Mouse (Mus musculus): ENCODE results near the gene Gm7138. TPM values are rescaled to one million over a fixed set of nuclear protein-coding genes. Genes with fewer than 3 reads are reported as not detected.
A peak's percentile ranks its signal among the peaks of the same experiment; 100 is the strongest.
"Not testable (repeated sequence)": the region's sequence is repeated elsewhere in the genome, so short reads cannot be mapped to it uniquely, and the experiment has no call there.

Gm7138 gene
- polyA plus RNA-seq (2014; fragmentation: Nextera tagmentation; extraction: Ambion mirVana), result not detected in 2 replicates

DNA sequence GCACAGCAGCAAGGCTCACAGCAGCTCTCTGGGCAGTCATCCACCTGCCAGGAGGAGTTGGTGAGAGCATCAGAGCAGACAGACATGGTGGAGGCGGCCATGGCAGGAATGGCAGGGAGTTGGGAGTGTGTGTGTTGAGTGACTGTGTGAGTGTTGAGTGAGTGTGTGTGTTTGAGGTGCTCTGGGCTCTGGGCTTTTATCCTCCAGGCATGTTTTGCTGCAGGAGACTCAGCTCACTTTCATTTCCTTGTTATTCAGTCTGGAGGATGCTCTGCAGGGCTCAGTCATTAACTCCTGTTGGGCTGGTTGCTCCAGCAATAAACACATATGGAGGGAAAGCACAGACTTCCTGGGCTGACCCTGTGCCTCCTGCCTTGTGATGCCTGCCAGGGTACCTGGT is at the start of gene Gm7138:
Gene Gm7138, minus strand, starts transcription at position 101 of the 400 bp plus-strand sequence.
- not testable (repeated sequence) for H3K9me3 ChIP-seq (ENCODE audit: low read depth, low read length); H3K27ac ChIP-seq (ENCODE audit: low read depth); H3K4me2 ChIP-seq; H3K27me3 ChIP-seq (ENCODE audit: insufficient read depth, low read length); H3K9ac ChIP-seq; H3K4me1 ChIP-seq (ENCODE audit: insufficient read depth); ATAC-seq (ENCODE audit: insufficient read depth); H3K4me3 ChIP-seq (ENCODE audit: low read depth, low read length); DNase-seq; H3K36me3 ChIP-seq (ENCODE audit: insufficient read depth)
- WGBS, result 33% methylated on average over 1 of the region's 1 CpGs

DNA sequence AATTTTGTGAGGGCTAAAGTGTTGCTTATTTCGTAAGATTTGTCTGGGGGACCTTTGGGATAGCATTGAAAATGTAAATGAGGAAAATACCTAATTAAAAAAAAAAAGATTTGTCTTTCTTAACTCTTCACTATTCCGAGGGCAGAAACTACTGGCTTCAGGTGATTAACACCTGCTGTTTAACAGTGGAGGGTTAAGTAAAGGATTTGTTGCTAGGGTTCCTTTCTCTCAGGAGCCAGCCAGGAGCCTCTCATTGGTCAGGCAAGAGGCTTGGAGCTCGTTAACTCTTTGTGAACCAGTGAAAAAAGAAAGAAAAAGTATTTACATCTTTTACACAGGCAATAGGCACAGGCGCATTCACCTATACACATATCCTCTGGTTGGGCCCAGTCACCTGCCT is 42.5 kb upstream of the Gm7138 start:
- WGBS, result 27% methylated on average over 4 of the region's 4 CpGs
- Histone ChIP-seq H3K27ac (ENCODE audit: low read depth) (no peak overlapping the region), H3K4me1 (ENCODE audit: insufficient read depth) (no peaks in the 10 kb centered on the region), H3K4me3 (ENCODE audit: low read depth, low read length) (no peak overlapping the region), H3K36me3 (ENCODE audit: insufficient read depth) (no peaks in the 10 kb centered on the region), H3K9ac (no peak overlapping the region), H3K4me2 (no peak overlapping the region), H3K27me3 (ENCODE audit: insufficient read depth, low read length) (no peaks in the 10 kb centered on the region), H3K9me3 (ENCODE audit: low read depth, low read length) (no peaks in the 10 kb centered on the region)
- TF ChIP-seq CTCF (IDR thresholded peaks at IDR 0.05; ENCODE audit: low read depth), result no peak
- DNase-seq, result no peak
- no peak for ATAC-seq (ENCODE audit: insufficient read depth)

DNA sequence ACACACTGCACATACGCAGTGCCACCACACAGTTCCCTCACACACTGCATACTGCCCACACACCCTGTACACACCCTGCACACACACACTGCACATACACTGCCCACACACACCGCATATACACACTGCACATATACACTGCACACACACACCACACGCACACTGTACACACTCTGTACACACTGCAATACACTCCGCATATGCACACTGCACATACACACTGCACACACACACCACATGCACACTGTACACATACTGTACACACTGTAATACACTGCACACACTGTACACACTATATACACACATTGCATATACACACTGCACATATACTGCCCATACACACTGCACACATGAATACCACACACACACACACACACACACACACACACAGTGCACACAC is 41.8 kb upstream of the Gm7138 start:
- no peak for ATAC-seq (ENCODE audit: insufficient read depth)
- 93% methylated on average over 4 of the region's 4 CpGs for WGBS
- no peaks in the 10 kb centered on the region for H3K36me3 ChIP-seq (ENCODE audit: insufficient read depth)
- no peaks in the 10 kb centered on the region for H3K9me3 ChIP-seq (ENCODE audit: low read depth, low read length)
- TF ChIP-seq CTCF (IDR thresholded peaks at IDR 0.05; ENCODE audit: low read depth), result no peak
- no peaks in the 10 kb centered on the region for H3K27me3 ChIP-seq (ENCODE audit: insufficient read depth, low read length)
- no peak overlapping the region for H3K27ac ChIP-seq (ENCODE audit: low read depth)
- no peak overlapping the region for H3K4me2 ChIP-seq
- no peak for DNase-seq
- H3K9ac ChIP-seq, result no peak overlapping the region
- no peaks in the 10 kb centered on the region for H3K4me1 ChIP-seq (ENCODE audit: insufficient read depth)
- H3K4me3 ChIP-seq (ENCODE audit: low read depth, low read length), result no peak overlapping the region

DNA sequence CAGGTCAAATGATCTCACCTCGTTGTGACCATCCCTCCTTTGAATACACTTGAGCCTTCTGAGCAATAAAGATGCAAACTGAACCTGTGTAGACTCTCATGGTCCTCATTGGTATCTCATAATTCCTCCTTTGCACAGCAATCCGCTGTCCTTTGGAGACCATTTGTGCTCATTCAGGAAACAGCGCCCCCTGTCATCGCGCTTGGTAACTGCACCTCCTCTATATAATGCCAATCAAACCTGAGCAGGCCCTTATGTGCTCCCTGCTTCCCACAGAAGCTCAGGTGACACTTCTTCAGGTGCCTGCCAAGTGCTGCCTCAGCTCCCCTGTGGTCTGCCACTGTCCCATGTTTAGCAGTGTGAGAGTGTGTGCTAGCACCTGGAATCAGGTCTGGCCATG is 38.8 kb upstream of the Gm7138 start:
- Histone ChIP-seq H3K36me3 (ENCODE audit: insufficient read depth) (no peaks in the 10 kb centered on the region), H3K27me3 (ENCODE audit: insufficient read depth, low read length) (no peaks in the 10 kb centered on the region), H3K9me3 (ENCODE audit: low read depth, low read length) (no peaks in the 10 kb centered on the region), H3K4me2 (no peak overlapping the region), H3K4me1 (ENCODE audit: insufficient read depth) (no peaks in the 10 kb centered on the region), H3K4me3 (ENCODE audit: low read depth, low read length) (no peak overlapping the region), H3K9ac (no peak overlapping the region), H3K27ac (ENCODE audit: low read depth) (no peak overlapping the region)
- ATAC-seq (ENCODE audit: insufficient read depth), result no peak
- 25% methylated on average over 5 of the region's 5 CpGs for WGBS
- peak; percentile 76 for TF ChIP-seq CTCF (IDR thresholded peaks at IDR 0.05; ENCODE audit: low read depth)
- peak; percentile 42 for DNase-seq

DNA sequence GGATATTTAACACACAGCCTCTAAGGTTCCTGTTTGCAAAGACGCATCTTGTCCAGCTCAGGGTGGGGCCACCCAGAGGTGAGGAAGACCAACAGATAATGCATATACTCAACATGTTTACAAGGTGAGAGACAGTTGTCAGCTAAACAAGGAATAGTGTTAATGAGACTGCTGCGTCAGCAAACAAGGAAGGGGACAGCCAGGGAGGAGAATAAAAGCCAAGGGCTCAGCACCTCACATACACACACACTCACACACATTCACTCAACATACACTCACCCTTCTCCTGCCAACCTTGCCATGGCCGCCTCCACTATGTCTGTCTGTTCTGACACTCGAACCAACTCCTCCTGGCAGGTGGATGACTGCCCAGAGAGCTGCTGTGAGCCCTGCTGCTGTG is 37.6 kb upstream of the Gm7138 start, which contains the start of gene Gm2696:
Gene Gm2696, plus strand, starts transcription at position 301 of the 400 bp plus-strand sequence.
- H3K4me1 ChIP-seq (ENCODE audit: insufficient read depth), result no peaks in the 10 kb centered on the region
- DNase-seq (no peak), ATAC-seq (ENCODE audit: insufficient read depth) (no peak)
- no peaks in the 10 kb centered on the region for H3K27me3 ChIP-seq (ENCODE audit: insufficient read depth, low read length)
- no peaks in the 10 kb centered on the region for H3K36me3 ChIP-seq (ENCODE audit: insufficient read depth)
- no peak within 1 kb of the TSS for H3K9ac ChIP-seq
- H3K4me3 ChIP-seq (ENCODE audit: low read depth, low read length), result no peak within 1 kb of the TSS
- no peak for TF ChIP-seq CTCF (IDR thresholded peaks at IDR 0.05; ENCODE audit: low read depth)
- H3K4me2 ChIP-seq, result no peak within 1 kb of the TSS
- no peak within 1 kb of the TSS for H3K27ac ChIP-seq (ENCODE audit: low read depth)
- H3K9me3 ChIP-seq (ENCODE audit: low read depth, low read length), result no peaks in the 10 kb centered on the region
- WGBS, result 24% methylated on average over 4 of the region's 4 CpGs

DNA sequence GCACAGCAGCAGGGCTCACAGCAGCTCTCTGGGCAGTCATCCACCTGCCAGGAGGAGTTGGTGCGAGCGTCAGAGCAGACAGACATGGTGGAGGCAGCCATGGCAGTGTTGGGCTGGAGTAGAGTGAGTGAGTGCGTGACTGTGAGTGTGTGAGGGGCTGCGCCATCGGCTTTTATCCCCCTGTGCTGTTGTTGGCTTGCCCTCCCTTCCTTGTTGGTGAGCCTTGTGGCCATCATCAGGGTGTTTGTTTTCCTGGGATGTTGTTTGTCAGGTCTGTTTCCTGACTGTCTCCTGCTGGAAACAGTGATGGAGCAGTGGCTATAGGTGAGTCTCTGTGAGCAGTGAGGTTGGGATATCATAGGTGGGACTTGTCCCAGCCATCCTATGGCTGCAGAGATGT is 35.0 kb upstream of the Gm7138 start, which contains the start of gene Gm9507:
Gene Gm9507, minus strand, starts transcription at position 101 of the 400 bp plus-strand sequence.
- Histone ChIP-seq H3K4me3 (ENCODE audit: low read depth, low read length) (no peak within 1 kb of the TSS), H3K4me1 (ENCODE audit: insufficient read depth) (no peaks in the 10 kb centered on the region), H3K9ac (no peak within 1 kb of the TSS), H3K4me2 (no peak within 1 kb of the TSS), H3K36me3 (ENCODE audit: insufficient read depth) (no peaks in the 10 kb centered on the region), H3K27ac (ENCODE audit: low read depth) (no peak within 1 kb of the TSS), H3K27me3 (ENCODE audit: insufficient read depth, low read length) (no peaks in the 10 kb centered on the region), H3K9me3 (ENCODE audit: low read depth, low read length) (no peaks in the 10 kb centered on the region)
- TF ChIP-seq CTCF (IDR thresholded peaks at IDR 0.05; ENCODE audit: low read depth), result no peak
- no peak for DNase-seq
- 64% methylated on average over 5 of the region's 5 CpGs for WGBS
- no peak for ATAC-seq (ENCODE audit: insufficient read depth)

DNA sequence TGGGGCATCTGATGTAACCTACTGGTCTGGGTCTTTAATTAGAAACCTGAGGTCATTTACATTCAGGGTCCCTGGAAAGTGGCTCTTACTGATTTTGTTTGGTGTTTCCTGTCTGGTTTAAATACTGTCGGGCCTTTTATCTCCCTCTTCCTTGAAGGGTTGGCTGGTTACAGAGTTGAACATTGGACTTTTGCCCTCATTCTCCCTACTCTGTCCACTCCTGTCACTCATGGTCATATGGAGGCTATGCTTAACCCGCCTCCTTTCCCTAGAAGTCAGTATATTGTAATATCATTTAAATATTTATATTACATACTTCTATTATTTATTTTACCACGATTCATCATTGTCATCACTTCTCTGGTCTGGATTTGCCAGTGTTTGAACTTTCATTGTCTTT is 27.4 kb upstream of the Gm7138 start:
- H3K9ac ChIP-seq, result no peak overlapping the region
- H3K4me2 ChIP-seq, result no peak overlapping the region
- ATAC-seq (ENCODE audit: insufficient read depth) (no peak), DNase-seq (peak; percentile 35)
- H3K36me3 ChIP-seq (ENCODE audit: insufficient read depth), result no peaks in the 10 kb centered on the region
- 32% methylated on average over 3 of the region's 3 CpGs for WGBS
- H3K9me3 ChIP-seq (ENCODE audit: low read depth, low read length), result no peaks in the 10 kb centered on the region
- H3K27ac ChIP-seq (ENCODE audit: low read depth), result no peak overlapping the region
- TF ChIP-seq CTCF (IDR thresholded peaks at IDR 0.05; ENCODE audit: low read depth), result no peak
- H3K4me3 ChIP-seq (ENCODE audit: low read depth, low read length), result no peak overlapping the region
- no peaks in the 10 kb centered on the region for H3K27me3 ChIP-seq (ENCODE audit: insufficient read depth, low read length)
- no peaks in the 10 kb centered on the region for H3K4me1 ChIP-seq (ENCODE audit: insufficient read depth)
